Mouse (Mus musculus): ENCODE results near the gene Klhl7.

Gene Klhl7

GRCm38 (mm10) chr5:24100106-24100809, at the start of gene Klhl7:
Gene Klhl7 (plus strand): TSS chr5:24100605.
- peak; percentile 95 for DNase-seq (ENCODE audit: low read depth)

DNA sequence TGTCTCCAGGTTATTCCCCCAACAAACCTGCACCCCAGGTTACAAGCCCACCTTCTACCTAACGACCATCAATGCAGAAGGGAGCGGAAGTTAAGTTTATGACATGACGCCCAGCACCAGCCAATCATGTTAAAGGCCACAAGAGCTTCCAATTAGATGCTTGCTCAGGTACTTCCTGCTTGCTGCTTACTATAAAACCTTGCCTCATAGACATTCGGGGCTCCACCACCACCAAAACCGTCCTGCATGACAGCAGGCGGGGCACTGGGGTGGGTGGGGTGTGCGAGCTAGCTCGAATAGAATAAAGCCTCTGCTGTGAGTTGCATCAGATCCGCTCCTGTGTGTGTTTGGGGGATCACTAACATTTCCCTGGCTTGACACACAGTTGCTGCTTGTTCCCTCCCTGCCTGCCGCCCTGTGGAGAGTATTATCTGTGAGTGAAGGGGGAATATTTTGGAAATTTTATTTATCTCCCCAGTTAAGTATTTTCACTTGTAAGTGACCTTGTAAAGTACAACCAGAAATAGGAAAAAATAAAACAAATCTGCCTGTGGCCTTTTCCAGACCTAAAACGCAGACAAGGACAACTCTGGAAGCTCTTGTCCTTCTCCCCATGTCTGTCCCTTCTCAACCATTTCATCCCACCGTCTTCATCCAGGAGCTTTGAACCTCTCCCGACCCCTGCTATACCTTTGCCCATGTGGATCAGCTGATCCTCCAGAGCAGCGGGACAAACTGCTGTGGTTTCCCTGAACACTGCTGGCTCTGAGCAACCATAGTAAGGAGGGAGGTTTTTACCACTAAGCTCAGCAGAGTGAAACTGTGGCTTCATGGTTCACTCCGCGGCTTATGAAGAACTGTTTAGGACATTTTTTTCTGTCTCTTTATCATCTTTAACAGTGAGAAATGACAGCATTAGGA, 48.4 kb upstream of the Klhl7 start:
- DNase-seq (ENCODE audit: low read depth): no peak

DNA sequence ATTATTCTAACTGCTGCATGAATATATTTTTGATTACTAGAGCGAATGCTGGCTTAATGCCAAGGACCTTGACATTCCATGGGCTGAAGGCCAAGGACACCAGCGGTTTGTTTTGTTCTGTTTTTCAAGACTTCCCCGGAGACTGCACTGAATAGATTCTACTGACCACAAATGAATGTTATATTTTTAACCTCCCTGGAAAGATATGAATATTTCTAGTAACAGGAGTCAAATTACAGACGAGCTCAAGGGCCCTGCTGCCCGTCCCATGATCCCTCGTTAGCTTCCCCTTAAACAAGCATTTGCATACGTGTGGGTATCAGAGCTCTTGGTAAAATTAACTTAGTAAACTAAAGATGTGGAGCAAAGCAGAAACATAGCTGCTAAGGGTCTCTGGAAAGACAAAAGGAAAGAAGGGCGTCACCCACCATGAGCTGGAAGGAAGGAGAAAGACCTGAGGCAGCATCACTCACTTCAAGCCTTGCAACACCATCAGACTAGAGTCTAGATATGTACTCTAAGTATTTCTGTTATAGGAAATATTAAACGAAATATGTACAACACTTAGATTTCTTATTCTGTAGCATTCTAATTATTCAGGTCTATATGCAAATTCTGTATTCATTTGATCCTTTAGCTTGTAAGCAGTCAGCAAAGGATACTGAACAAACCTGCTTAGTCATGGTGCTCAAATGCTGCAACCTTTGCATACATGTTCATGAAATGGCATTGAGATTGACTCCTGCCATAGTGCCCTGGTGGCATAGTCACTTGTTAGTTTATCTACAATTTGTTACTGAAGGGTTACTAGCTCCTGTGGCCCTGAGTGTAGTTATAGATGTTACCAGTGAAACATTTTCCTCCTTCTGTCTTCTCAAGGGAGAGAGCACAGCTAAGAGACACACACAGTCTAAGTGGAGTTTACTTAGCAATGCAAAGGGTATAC, 46.9 kb upstream of the Klhl7 start:
- DNase-seq (ENCODE audit: low read depth): peak; percentile 59

- no peak for DNase-seq (ENCODE audit: low read depth)
These were observed 46.0 kb upstream of the Klhl7 start for GRCm38 (mm10) chr5:24054382-24054781.

GRCm38 (mm10) chr5:24056865-24057264, 43.5 kb upstream of the Klhl7 start:
- DNase-seq (ENCODE audit: low read depth): no peak

DNA sequence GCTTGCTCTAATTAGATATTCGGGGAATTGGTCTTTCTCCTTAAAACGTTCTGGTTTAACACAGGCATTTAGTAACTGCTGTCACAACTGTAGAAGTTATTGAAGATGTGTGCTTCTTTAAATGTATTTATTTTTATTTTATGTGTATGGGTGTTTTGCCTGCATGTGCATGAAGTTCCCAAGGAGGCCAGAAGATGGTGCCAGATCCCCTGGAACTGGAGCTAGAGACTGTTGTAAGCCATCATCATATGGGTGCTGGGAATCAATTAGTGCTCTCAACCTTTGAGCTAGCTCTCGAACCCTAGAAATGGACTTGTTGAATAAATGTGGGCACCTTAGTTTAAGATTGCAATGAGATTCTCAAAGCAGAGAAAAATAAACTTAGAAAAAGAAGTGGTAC, 42.8 kb upstream of the Klhl7 start:
- DNase-seq (ENCODE audit: low read depth): peak; percentile 44

DNA sequence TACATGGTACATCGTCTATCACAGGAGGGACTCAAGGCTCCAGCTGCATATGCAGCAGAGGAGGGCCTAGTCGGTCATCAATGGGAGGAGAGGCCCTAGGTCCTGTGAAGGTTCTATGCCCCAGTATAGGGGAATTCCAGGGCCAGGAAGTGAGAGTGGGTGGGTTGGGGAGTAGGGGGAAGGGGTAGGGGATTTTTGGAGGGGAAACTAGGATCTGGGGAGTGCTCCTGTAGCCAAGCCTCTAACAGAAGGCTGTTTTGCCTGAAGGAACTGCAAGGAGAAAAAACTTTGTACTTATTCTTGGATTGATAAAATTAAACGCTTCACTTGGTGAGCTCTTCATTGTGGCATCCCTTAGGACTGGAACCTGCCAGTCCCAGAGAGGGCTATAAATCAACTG, 39.5 kb upstream of the Klhl7 start:
- no peak for DNase-seq (ENCODE audit: low read depth)

DNA sequence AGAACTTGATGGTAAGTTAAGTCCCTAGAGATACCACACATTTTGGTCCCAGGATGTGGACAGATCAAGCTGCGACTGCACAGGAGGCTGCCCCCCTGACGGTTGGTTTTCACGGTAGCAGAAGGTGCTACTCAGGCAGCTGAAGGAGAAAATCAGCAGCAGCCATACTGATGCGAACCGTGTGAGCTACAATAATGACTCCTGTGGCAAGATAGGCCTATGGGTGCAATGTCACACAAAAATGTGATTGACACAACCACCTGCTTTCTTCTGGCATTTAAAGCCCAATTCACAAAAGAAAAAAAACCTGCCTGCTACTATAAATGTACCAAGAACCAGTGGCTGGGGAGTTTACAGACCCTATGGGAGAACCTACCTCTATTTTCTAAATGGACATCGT, 37.4 kb upstream of the Klhl7 start:
- no peak for DNase-seq (ENCODE audit: low read depth)

GRCm38 (mm10) chr5:24063545-24063944, 36.9 kb upstream of the Klhl7 start:
- no peak for DNase-seq (ENCODE audit: low read depth)

- no peak for DNase-seq (ENCODE audit: low read depth)
These were observed 31.4 kb upstream of the Klhl7 start for GRCm38 (mm10) chr5:24068955-24069354.

GRCm38 (mm10) chr5:24072031-24072430, 28.4 kb upstream of the Klhl7 start:
- DNase-seq (ENCODE audit: low read depth): no peak

DNA sequence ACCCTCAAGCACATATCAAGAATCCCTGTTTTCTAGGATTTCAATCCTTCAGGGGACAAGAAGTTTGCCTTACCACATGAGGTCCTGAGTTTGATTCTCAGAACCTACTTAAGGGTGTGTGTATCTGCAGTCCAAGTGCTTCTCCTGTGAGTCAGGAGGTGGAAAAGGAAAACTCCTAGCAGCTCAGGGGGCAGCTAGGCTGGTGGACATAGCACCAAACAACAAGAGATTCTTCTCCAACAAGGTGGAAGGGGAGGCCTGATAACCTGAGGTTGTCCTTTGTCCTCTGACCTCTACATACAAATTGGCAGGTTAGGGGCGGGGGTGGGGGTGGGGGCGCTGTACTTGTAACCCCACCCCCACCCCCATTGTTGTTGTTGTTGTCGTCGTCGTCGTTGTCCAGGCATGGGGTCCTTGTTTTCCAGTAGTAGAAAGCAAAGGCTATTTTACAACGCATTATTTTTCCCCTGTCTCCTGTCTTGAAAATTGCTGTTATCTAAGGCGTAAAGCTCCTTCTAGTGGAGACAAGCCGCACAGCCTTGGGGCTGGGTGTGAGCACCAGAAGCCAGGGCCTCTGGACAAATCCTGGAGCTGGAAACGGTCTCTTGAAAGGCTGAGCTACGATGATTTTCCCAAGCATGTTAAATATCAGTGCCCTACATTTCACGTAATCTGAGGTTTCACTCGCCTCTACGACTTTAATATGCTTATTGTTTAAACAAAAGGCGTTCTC, 23.3 kb upstream of the Klhl7 start:
- peak; percentile 91 for DNase-seq (ENCODE audit: low read depth)

- DNase-seq (ENCODE audit: low read depth): no peak
These were observed 22.6 kb upstream of the Klhl7 start for GRCm38 (mm10) chr5:24077739-24078306.

DNA sequence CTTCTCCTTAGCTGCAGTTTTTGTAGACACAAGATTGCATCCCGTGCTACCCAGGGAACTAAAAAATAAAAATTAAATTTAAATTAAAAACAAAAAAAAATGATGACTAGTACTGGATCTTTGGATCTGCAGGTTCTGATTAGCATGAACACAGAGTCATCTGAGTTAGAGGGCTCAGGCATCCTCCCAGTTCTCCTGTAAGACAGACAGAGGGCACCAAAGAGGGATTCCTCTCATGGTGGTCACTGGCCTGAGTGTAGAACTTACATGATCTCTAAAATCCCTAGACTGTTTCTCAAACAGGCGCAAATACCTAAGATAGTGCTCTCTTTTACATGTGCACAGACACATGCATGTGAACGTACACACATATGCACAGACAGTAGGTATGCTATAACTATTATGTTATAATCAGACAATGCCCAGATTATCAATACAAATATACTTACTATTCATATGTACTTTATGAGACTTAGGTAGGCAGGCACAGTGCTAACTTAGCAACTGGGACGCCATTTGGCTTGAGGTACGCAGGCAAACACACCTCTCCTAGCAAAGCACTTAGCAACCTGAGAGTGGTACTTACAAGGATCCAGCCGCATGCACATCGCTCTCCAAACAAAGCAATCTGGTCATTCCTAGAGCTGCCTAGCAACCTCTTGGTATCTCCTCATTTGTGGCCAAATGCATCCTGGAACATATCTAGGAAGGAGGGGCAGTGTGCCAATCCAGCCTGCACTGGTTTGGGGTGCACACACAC, 21.8 kb upstream of the Klhl7 start:
- no peak for DNase-seq (ENCODE audit: low read depth)

DNA sequence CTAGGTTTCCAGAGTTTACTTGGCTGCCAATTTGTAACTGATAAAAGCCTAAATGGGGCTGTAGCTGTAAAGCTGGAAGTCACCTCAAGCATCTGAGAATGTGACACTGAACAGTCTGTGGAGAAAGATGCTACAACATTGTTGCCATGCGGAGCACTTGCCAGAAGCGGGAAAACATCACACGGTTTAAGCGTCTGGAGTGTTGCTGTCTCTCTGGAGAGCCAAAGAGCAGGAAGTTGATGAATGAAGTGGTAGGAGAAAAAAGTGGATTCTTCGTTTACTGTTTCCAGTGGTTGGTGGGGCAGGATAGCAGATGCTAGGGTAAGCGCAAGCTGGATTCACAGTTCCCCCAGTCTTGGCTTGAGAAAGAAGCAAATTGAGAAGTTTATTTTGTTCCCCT, 19.6 kb upstream of the Klhl7 start:
- DNase-seq (ENCODE audit: low read depth): no peak

DNA sequence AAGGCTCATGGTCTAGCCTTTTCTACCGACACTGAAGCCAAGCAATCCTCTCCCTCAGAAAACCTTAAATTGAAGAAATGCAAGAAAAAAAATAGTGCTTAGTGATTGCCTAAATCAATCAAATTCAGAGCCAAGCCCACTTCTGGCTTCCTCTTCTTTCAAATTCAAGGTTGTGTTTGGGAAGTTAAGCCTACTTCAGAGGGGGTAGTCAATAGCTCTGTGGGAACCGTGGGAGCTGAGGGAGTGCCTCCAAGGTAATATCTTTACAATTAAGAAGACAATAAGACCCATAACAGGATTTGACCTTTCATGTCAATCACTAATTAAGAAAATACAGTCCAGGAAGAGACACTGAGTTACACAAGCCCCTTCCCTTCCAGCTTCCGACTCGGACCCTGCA, 15.6 kb upstream of the Klhl7 start:
- no peak for DNase-seq (ENCODE audit: low read depth)

- no peak for DNase-seq (ENCODE audit: low read depth)
These were observed 14.2 kb upstream of the Klhl7 start for GRCm38 (mm10) chr5:24086241-24086640.

DNA sequence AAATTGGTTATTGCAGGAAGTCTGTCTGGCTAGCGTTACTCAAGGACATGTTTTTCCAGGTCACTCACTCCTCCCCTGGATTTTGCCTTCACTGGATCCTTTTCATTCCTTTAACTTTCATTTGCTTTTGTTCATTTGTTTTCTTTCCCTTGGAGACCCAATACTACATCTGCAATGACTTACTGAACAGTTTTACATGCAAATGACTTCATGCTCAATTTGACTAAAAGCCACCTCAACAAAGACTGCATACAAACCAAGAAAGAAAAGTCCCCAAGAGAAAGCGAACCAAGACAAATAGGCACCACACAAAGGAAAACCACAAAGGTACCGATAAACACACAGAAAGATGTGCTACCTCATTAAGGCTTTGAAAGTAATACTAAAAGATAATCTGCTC, 13.5 kb upstream of the Klhl7 start:
- no peak for DNase-seq (ENCODE audit: low read depth)

GRCm38 (mm10) chr5:24088451-24088850, 12.0 kb upstream of the Klhl7 start:
- DNase-seq (ENCODE audit: low read depth): peak; percentile 48

DNA sequence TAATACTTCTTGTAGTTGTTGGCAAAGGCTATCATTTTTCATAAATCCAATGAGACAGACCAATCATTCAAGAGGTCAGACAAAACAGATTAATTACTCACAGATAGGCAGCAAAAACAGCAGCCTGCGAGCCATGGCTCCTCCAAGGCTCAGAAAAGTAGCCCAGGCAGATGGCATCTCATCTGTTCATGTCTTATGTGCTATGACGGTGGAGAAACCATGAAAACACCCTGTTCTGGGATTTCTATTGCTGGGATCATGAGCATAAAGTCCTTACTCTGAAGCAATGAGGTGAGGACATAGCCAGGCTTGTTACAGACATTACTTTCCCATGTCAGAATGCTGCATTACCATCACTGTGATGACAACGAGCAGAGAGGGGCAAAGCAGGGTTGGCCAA, 7.9 kb upstream of the Klhl7 start:
- no peak for DNase-seq (ENCODE audit: low read depth)

All from NIH3T3 (cell line).